Mouse (Mus musculus) E14TG2a.4 (cell line): ENCODE data around the gene Stk38l.

Experiments
- CTCF ChIP-seq: conservative IDR thresholded peaks from 2 replicates; pipeline ENCODE4 v1.5.1; 2014; ENCODE audit warnings: low read length
- NANOG ChIP-seq: IDR thresholded peaks from 2 replicates; pipeline ENCODE4 v1.6.1; 2014; ENCODE audit warnings: borderline replicate concordance, low read length, mixed read lengths
- POU5F1 ChIP-seq: IDR thresholded peaks from 2 replicates; pipeline ENCODE4 v1.6.1; 2014; ENCODE audit warnings: low read length, borderline replicate concordance

- TF ChIP-seq CTCF (no peak), POU5F1 (no peak), NANOG (no peak)
Observed at GRCm38 (mm10) chr6:146723805-146724204, 990 bp upstream of the Stk38l start.
